Mouse (Mus musculus): ENCODE results near the gene Gcnt1. TPM values are rescaled to one million over a fixed set of nuclear protein-coding genes. Genes with fewer than 3 reads are reported as not detected.

Gcnt1 gene
- polyA plus RNA-seq, 1 experiment from 2014 or later: 1.1 TPM

DNA sequence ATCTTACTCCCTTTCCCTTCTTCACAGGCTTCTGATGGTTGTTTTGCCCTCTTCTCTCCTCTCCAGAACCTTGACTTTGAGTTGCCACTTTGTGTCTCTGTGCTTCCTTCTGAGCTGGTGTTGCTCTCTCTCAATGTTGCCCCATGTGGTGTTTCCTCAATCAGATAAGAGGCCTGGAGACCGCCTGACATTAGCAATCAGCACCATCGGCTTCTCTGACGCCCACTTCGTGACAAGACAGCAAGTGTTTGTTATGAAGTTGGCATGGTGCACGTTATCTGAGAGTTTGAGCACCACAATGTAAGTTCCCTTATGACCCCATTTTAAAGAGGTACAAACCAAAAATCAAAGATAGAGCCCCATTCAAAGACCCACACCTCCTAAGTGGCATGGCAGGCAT, 76.6 kb downstream of the Gcnt1 start:
- Histone ChIP-seq H3K4me2 (replicated peaks; ENCODE audit: low read depth) (no peak overlapping the region), H3K27ac (ENCODE audit: low read depth, low read length) (no peak overlapping the region), H3K36me3 (ENCODE audit: control insufficient read depth, insufficient read depth) (no peaks in the 10 kb centered on the region), H3K27me3 (replicated peaks; ENCODE audit: control insufficient read depth, insufficient read depth, low read length) (no peaks in the 10 kb centered on the region), H3K4me3 (ENCODE audit: low read depth, low read length) (no peak overlapping the region), H3K9me3 (ENCODE audit: control insufficient read depth) (no peaks in the 10 kb centered on the region), H3K4me1 (replicated peaks; ENCODE audit: control insufficient read depth, insufficient read depth, low read length) (no peaks in the 10 kb centered on the region), H3K9ac (ENCODE audit: low read depth, low read length) (no peak overlapping the region)
- WGBS: 76% methylated on average over 5 of the region's 5 CpGs
- no peak for TF ChIP-seq CTCF (IDR thresholded peaks at IDR 0.05; ENCODE audit: low read depth)
- ATAC-seq: no peak

DNA sequence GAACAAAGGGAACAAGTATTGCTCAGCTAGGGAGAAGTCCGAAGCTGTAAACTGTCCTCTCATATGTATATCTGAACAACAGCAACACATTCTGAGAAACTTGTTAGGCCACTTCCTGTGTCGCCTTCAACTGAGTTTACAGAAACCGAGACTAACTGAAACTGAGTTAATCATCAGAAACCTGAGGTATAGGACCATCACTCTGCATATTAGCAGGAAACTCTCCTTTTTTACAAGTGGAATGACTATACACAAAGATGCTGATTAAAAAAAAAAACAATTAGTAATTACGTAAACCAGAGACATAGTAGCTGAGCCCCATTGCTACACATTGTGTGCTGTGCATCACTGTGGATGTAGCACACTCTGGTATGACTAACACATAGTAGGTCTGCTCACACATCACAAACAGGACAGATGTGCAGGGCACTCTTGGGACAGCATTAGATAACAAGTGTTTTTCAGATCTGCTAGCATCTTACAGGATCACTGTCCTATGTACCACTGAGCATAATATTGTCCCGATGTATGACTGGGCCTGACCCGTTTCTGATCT, 77.4 kb downstream of the Gcnt1 start:
- Histone ChIP-seq H3K4me2 (replicated peaks; ENCODE audit: low read depth) (no peak overlapping the region), H3K36me3 (ENCODE audit: control insufficient read depth, insufficient read depth) (no peaks in the 10 kb centered on the region), H3K4me3 (ENCODE audit: low read depth, low read length) (no peak overlapping the region), H3K9ac (ENCODE audit: low read depth, low read length) (no peak overlapping the region), H3K27me3 (replicated peaks; ENCODE audit: control insufficient read depth, insufficient read depth, low read length) (no peaks in the 10 kb centered on the region), H3K9me3 (ENCODE audit: control insufficient read depth) (no peaks in the 10 kb centered on the region), H3K4me1 (replicated peaks; ENCODE audit: control insufficient read depth, insufficient read depth, low read length) (no peaks in the 10 kb centered on the region), H3K27ac (ENCODE audit: low read depth, low read length) (no peak overlapping the region)
- TF ChIP-seq CTCF (IDR thresholded peaks at IDR 0.05; ENCODE audit: low read depth): no peak
- no peak for ATAC-seq
- 78% methylated on average over 6 of the region's 6 CpGs for WGBS

DNA sequence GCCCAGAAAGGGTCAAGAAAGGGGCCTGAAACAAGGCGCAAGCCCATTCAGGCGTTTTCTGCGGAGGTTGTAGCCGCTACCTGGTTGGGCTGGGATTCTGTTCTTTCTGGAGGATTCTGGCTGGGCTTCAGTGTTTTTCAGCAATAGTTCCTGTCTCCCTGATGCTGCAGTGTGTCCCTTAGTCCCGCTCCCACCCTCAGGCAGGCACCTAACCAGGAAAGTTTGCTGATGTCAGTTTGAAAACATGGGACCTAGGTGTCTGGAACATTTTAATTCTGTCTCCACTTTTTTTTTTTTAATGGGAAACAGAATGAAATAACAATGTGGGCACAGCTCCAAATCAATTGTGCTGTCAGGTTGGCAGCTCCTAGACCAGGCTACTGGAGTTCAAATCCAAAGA, 78.5 kb downstream of the Gcnt1 start:
- no peak for TF ChIP-seq CTCF (IDR thresholded peaks at IDR 0.05; ENCODE audit: low read depth)
- no peaks in the 10 kb centered on the region for H3K4me1 ChIP-seq (replicated peaks; ENCODE audit: control insufficient read depth, insufficient read depth, low read length)
- no peak overlapping the region for H3K27ac ChIP-seq (ENCODE audit: low read depth, low read length)
- H3K27me3 ChIP-seq (replicated peaks; ENCODE audit: control insufficient read depth, insufficient read depth, low read length): no peaks in the 10 kb centered on the region
- no peak overlapping the region for H3K4me2 ChIP-seq (replicated peaks; ENCODE audit: low read depth)
- no peak overlapping the region for H3K4me3 ChIP-seq (ENCODE audit: low read depth, low read length)
- 90% methylated on average over 5 of the region's 5 CpGs for WGBS
- H3K9me3 ChIP-seq (ENCODE audit: control insufficient read depth): no peaks in the 10 kb centered on the region
- ATAC-seq: no peak
- no peaks in the 10 kb centered on the region for H3K36me3 ChIP-seq (ENCODE audit: control insufficient read depth, insufficient read depth)
- H3K9ac ChIP-seq (ENCODE audit: low read depth, low read length): no peak overlapping the region

DNA sequence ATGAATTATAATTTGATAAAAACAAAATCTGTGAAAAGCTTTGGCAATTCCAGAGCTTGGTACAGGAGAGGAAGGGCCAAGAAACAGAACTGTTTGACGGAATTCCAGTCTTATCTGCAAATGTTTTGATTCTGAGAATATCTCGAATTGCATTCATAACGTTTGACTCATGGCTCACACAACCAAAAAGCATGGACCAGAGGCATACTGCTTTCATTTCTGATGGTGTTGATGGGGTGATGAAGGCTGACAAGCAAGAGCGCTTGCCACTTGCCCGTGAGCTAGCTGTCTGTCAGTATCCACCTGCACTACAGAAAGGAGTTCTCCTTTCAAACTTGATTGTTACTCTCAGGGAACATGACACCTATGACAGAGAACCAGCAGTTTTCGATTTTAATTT, 83.1 kb downstream of the Gcnt1 start:
- H3K27ac ChIP-seq (ENCODE audit: low read depth, low read length): no peak overlapping the region
- no peaks in the 10 kb centered on the region for H3K36me3 ChIP-seq (ENCODE audit: control insufficient read depth, insufficient read depth)
- H3K4me3 ChIP-seq (ENCODE audit: low read depth, low read length): no peak overlapping the region
- no peak overlapping the region for H3K9ac ChIP-seq (ENCODE audit: low read depth, low read length)
- H3K4me1 ChIP-seq (replicated peaks; ENCODE audit: control insufficient read depth, insufficient read depth, low read length): no peaks in the 10 kb centered on the region
- no peak for TF ChIP-seq CTCF (IDR thresholded peaks at IDR 0.05; ENCODE audit: low read depth)
- no peaks in the 10 kb centered on the region for H3K27me3 ChIP-seq (replicated peaks; ENCODE audit: control insufficient read depth, insufficient read depth, low read length)
- ATAC-seq: no peak
- H3K4me2 ChIP-seq (replicated peaks; ENCODE audit: low read depth): no peak overlapping the region
- 65% methylated on average over 6 of the region's 6 CpGs for WGBS
- H3K9me3 ChIP-seq (ENCODE audit: control insufficient read depth): no peaks in the 10 kb centered on the region

GRCm38 (mm10) chr19:17286004-17286403, 86.6 kb downstream of the Gcnt1 start:
- no peaks in the 10 kb centered on the region for H3K27me3 ChIP-seq (replicated peaks; ENCODE audit: control insufficient read depth, insufficient read depth, low read length)
- H3K4me2 ChIP-seq (replicated peaks; ENCODE audit: low read depth): no peak overlapping the region
- no peaks in the 10 kb centered on the region for H3K9me3 ChIP-seq (ENCODE audit: control insufficient read depth)
- no peak overlapping the region for H3K9ac ChIP-seq (ENCODE audit: low read depth, low read length)
- 83% methylated on average over 7 of the region's 7 CpGs for WGBS
- TF ChIP-seq CTCF (IDR thresholded peaks at IDR 0.05; ENCODE audit: low read depth): no peak
- H3K36me3 ChIP-seq (ENCODE audit: control insufficient read depth, insufficient read depth): no peaks in the 10 kb centered on the region
- no peaks in the 10 kb centered on the region for H3K4me1 ChIP-seq (replicated peaks; ENCODE audit: control insufficient read depth, insufficient read depth, low read length)
- no peak for ATAC-seq
- H3K27ac ChIP-seq (ENCODE audit: low read depth, low read length): no peak overlapping the region
- H3K4me3 ChIP-seq (ENCODE audit: low read depth, low read length): no peak overlapping the region

DNA sequence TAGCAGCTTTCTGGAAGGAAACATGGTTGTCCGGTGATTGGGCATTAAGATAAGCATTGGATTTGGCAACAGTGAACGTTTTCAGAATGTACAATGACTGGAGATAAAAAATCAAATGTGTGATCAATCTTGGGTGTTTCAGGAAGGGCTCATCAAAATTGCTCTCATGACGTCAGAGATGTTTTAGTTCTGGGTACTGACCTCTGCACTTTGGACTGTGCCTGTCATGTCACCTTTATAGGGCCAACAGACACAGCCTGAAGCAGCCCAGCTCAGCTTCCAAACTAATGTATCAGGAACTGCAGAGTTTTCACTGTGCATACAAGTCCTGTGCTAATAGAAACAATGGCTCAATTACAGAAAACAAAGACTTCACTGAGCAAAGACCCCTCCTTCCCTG, 89.3 kb downstream of the Gcnt1 start:
- 43% methylated on average over 3 of the region's 3 CpGs for WGBS
- H3K4me1 ChIP-seq (replicated peaks; ENCODE audit: control insufficient read depth, insufficient read depth, low read length): no peaks in the 10 kb centered on the region
- no peak overlapping the region for H3K4me2 ChIP-seq (replicated peaks; ENCODE audit: low read depth)
- no peak for TF ChIP-seq CTCF (IDR thresholded peaks at IDR 0.05; ENCODE audit: low read depth)
- H3K27ac ChIP-seq (ENCODE audit: low read depth, low read length): no peak overlapping the region
- no peaks in the 10 kb centered on the region for H3K27me3 ChIP-seq (replicated peaks; ENCODE audit: control insufficient read depth, insufficient read depth, low read length)
- H3K9me3 ChIP-seq (ENCODE audit: control insufficient read depth): no peaks in the 10 kb centered on the region
- no peak for ATAC-seq
- no peak overlapping the region for H3K9ac ChIP-seq (ENCODE audit: low read depth, low read length)
- no peaks in the 10 kb centered on the region for H3K36me3 ChIP-seq (ENCODE audit: control insufficient read depth, insufficient read depth)
- no peak overlapping the region for H3K4me3 ChIP-seq (ENCODE audit: low read depth, low read length)

Measured in intestine, postnatal 0 days (tissue).